Mouse (Mus musculus): ENCODE measurements around the gene Plaur.

DNA sequence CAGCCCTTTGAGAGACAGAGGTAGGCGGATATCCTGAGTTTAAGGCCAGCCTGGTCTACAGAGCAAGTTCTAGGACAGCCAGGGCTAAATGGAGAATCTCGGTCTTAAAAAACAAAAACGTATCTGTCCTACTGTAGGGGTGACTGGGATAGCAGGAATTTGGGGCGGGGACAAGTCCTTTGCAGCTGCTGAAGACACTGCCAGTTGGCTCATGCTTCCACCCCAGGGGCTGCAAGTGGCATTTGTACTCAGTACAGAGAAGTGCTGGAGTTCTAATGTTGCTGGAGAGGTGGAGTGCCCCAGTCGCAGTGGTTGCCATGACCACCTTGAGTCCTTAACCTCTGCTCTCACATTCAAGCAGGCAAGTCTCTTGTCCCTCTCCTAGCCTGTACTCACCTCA is 60.5 kb downstream of the Plaur start:
- TF ChIP-seq CTCF (IDR thresholded peaks at IDR 0.05; ENCODE audit: borderline replicate concordance, extremely low read depth, insufficient read depth, insufficient read length), result no peak
- no peak for TF ChIP-seq POLR2A (IDR thresholded peaks at IDR 0.05; ENCODE audit: borderline replicate concordance, extremely low read depth, insufficient read depth, insufficient read length, poor library complexity, severe bottlenecking)

All from brain, embryonic 14.5 days (tissue).